Mouse (Mus musculus) midbrain, embryonic 16.5 days (tissue): Measurements from ENCODE around the gene Slc52a3. TPM values are rescaled to one million over a fixed set of nuclear protein-coding genes. Genes with fewer than 3 reads are reported as not detected.

Experiments
- ATAC-seq: fragments of 200-750 bp; cut with Nextera tagmentation; 2 replicates; pipeline ENCODE4 v1.8.0; 2017; ENCODE audit warnings: moderate TSS enrichment
- H3K27ac ChIP-seq: fragments of 300-500 bp; sonication (generic); 2 replicates; pipeline ENCODE4 v1.5.1; 2014; ENCODE audit warnings: mild to moderate bottlenecking, low read length, mixed read lengths
- H3K27me3 ChIP-seq: fragments of 300-500 bp; sonication (generic); 2 replicates; pipeline ENCODE4 v1.6.1; 2014; ENCODE audit warnings: low read depth, low read length, mixed read lengths; ENCODE audit not compliant: control insufficient read depth, insufficient read depth
- H3K36me3 ChIP-seq: fragments of 300-500 bp; sonication (generic); 2 replicates; pipeline ENCODE4 v1.6.1; 2014; ENCODE audit warnings: mild to moderate bottlenecking, low read length, moderate library complexity, mixed read lengths; ENCODE audit not compliant: control insufficient read depth, insufficient read depth
- H3K4me1 ChIP-seq: fragments of 300-500 bp; sonication (generic); 2 replicates; pipeline ENCODE4 v1.6.1; 2014; ENCODE audit warnings: mild to moderate bottlenecking, low read length, mixed read lengths; ENCODE audit not compliant: control insufficient read depth, insufficient read depth
- H3K4me2 ChIP-seq: fragments of 300-500 bp; sonication (generic); 2 replicates; pipeline ENCODE4 v1.6.1; 2014; ENCODE audit warnings: mild to moderate bottlenecking, low read length, mixed read lengths
- H3K4me3 ChIP-seq: fragments of 300-500 bp; sonication (generic); 2 replicates; pipeline ENCODE4 v1.5.1; 2014; ENCODE audit warnings: low read depth, mild to moderate bottlenecking, low read length, moderate library complexity, mixed read lengths
- H3K9ac ChIP-seq: fragments of 300-500 bp; sonication (generic); 2 replicates; pipeline ENCODE4 v1.6.1; 2014; ENCODE audit warnings: low read depth, low read length, mixed read lengths
- H3K9me3 ChIP-seq: fragments of 300-500 bp; sonication (generic); replicated peaks from 2 replicates; pipeline ENCODE4 v1.6.1; 2014; ENCODE audit warnings: mild to moderate bottlenecking, low read length, mixed read lengths; ENCODE audit not compliant: control insufficient read depth, poor library complexity, severe bottlenecking
- WGBS: fragments of 180-500 bp; shearing (Covaris S2); extraction: QIAGEN DNeasy Blood & Tissue Kit; methylation state at CpG from one replicate; pipeline ENCODE4 v1.1.7; 2014; 5-methylcytosine and 5-hydroxymethylcytosine counted together
- polyA plus RNA-seq: library from polyadenylated mRNA; unstranded; fragments of >200 nt; fragmentation: Nextera tagmentation; extraction: Ambion mirVana; gene quantifications from 2 replicates; pipeline ENCODE4 v1.2.1, GENCODE M21; 2015

Slc52a3 gene
- polyA plus RNA-seq, 1 experiment from 2014 or later: 1.4 TPM

DNA sequence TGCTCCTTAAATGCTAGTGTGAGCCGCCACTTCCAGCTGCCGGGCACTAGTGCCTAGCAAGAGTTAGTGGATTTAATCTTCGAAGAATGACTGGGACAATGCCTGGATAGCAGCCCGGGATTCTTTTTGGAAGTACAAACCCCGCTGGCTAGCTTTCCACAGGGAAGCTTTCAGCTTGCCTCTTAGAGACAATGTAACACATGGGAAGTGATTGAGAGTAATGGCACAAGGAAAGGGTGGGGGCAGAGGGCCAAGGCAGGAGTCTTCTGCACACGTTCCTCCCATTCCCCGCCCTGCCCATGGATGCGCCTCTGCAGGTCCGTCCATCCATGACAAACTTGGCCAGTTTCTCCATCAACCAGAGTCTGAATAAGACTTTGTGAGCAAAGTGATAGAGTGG lies 20.4 kb downstream of the Slc52a3 start:
- Histone ChIP-seq H3K9ac (no peak overlapping the region), H3K27ac (no peak overlapping the region), H3K4me3 (no peak overlapping the region), H3K4me1 (no peaks in the 10 kb centered on the region), H3K4me2 (no peak overlapping the region), H3K27me3 (no peaks in the 10 kb centered on the region), H3K36me3 (no peaks in the 10 kb centered on the region), H3K9me3 (no peaks in the 10 kb centered on the region)
- WGBS: 44% methylated on average over 9 of the region's 9 CpGs
- no peak for ATAC-seq

DNA sequence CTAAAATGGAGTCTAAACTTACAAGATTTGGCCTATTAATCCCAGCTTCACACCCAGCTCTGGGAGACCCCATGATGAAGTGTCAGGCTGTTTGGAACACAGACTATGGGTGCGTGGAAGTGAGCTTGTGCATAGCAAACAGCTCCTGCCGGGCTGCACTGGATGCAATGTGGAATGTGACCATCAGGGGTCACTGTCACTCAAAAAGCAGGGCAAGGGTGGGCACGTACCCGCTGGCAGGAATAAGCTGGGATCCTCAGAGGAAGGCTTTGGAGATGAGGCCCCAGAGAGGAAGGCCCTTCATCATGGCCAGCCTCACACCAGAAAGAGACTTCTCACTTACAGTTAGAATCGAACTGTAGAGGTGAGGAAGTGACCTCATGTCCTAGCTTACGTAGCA lies 23.9 kb downstream of the Slc52a3 start:
- Histone ChIP-seq H3K27ac (no peak overlapping the region), H3K9ac (no peak overlapping the region), H3K36me3 (no peaks in the 10 kb centered on the region), H3K27me3 (no peaks in the 10 kb centered on the region), H3K4me1 (peaks cover 4% of the 10 kb centered on the region; the same call in 1 of the 2 replicates), H3K4me3 (no peak overlapping the region), H3K4me2 (no peak overlapping the region), H3K9me3 (no peaks in the 10 kb centered on the region; the same call in 1 of the 2 replicates)
- ATAC-seq: peak; percentile 61
- WGBS: 22% methylated on average over 6 of the region's 6 CpGs

DNA sequence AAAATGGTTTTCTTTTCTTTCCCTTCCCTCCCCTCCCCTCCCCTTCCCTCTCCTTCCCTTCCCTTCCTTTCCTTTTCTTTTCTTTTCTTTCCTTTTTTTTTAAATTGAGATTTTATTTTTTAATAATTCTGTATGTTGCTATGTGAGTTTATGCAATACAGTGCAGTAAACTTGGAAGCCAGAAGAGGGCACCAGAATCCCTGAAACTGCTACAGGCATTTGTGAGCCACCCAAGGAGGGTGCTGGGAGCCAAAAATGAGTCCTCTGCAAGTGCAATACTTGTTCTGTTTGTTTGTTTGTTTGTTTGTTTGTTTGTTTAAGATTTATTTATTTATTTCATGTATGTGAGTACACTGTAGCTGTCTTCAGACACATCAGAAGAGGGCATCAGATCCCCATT lies 25.7 kb downstream of the Slc52a3 start:
- H3K4me1 ChIP-seq: peaks cover 4% of the 10 kb centered on the region; the same call in 1 of the 2 replicates
- H3K4me3 ChIP-seq: no peak overlapping the region
- no peak for ATAC-seq
- H3K27ac ChIP-seq: no peak overlapping the region
- H3K36me3 ChIP-seq: no peaks in the 10 kb centered on the region
- no peak overlapping the region for H3K9ac ChIP-seq
- H3K4me2 ChIP-seq: no peak overlapping the region
- no peaks in the 10 kb centered on the region; the same call in 1 of the 2 replicates for H3K9me3 ChIP-seq
- no peaks in the 10 kb centered on the region for H3K27me3 ChIP-seq

DNA sequence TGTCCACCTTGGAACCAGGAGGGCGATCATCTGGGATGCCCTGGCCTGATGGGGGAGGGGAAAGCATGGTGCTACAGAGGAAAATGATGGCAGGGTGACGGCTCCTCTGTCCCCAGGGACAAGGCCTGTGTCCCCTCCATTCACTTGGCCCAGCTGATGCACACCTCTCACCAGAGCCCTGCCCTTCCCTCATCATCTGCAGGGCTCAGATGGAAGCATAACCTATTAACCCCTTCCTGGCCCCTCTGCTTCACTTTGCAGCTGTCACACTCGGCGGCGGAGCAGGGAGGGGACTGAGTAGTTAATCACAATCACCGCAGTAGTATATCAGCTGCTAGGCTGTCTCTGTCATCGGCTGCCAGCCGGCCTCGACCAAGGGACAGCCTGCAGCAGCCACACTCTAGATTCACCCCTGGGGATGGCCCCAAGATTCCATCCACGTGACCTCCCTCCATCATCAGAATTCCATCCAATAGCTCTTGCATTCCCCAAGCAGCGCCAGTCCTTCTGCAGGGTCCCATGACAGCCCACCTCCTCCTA lies 28.6 kb downstream of the Slc52a3 start:
- H3K4me2 ChIP-seq: no peak overlapping the region
- 0 out of 2 replicates have a peak overlapping the region, but pooled peaks have one; percentile 36 for H3K9ac ChIP-seq
- H3K4me3 ChIP-seq: no peak overlapping the region
- no peaks in the 10 kb centered on the region for H3K36me3 ChIP-seq
- H3K27me3 ChIP-seq: no peaks in the 10 kb centered on the region; the same call in 1 of the 2 replicates
- no peaks in the 10 kb centered on the region; the same call in 1 of the 2 replicates for H3K9me3 ChIP-seq
- peaks cover 4% of the 10 kb centered on the region; the same call in 1 of the 2 replicates for H3K4me1 ChIP-seq
- no peak overlapping the region for H3K27ac ChIP-seq
- ATAC-seq: no peak
- WGBS: 32% methylated on average over 11 of the region's 11 CpGs

DNA sequence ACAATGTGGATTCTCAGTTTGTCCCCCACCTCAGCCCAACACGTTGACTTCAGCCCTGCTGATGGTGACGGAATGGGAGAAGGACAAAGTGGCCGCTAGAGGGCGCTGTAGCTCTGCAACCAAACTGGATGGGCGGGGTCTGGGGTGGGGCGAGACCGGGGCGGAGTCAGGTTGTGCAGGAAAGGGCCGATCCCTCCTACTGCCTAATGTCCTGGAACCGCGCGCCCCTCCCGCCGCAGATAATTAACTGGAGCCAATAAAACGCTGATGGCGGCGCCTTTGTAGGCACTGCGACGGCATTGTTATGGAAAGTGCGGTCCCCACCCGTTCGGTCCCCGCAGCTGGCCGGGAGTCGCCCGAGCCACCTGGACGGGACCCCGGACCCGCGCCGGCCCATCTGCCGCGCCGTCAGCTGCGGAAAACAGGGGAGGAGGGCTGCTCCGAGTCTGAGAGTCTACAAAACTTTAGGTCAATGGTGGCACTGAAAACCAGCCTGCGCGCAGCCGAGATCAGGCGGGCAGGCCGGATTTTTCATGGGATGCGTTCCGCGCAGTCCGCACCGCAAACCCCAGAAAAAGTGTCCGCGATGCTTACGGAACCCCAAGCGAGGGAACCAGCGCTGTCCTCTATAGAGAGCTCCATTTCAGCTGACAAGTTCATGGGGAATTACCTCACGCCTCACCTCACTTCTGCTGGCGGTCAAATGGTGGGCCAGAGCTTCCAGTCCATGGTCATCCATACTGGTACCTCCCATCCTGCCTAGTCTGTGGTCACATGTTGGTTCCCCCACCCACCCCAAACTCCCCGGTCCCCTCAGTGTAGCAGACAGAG lies 33.2 kb downstream of the Slc52a3 start:
- Histone ChIP-seq H3K27me3 (peaks cover 3% of the 10 kb centered on the region; the same call in 1 of the 2 replicates), H3K4me2 (peak overlapping the region; percentile 92), H3K4me1 (peaks cover 4% of the 10 kb centered on the region; the same call in 1 of the 2 replicates), H3K9ac (peak overlapping the region; percentile 72), H3K4me3 (peak overlapping the region; percentile 64), H3K36me3 (no peaks in the 10 kb centered on the region), H3K9me3 (no peaks in the 10 kb centered on the region), H3K27ac (no peak overlapping the region)
- under 1% methylated on average over 54 of the region's 54 CpGs for WGBS
- peak; percentile 91 for ATAC-seq

DNA sequence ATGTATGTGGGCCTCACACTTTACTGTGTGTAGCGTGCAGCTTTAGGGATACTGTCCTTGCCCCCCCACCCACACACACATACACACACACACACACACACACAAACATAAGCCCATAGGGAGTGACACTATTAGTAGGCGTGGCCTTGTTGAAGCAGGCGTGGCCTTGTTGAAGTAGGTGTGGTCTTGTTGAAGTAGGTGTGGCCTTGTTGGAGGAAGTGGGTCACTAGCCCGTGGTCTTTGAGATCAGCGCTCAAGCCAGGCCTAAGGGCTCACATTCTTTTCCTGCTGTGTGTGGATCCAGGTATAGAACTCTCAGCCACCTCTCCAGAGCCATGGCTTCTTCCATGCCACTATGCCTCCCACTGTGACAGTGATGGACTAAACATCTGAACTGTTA lies 34.7 kb downstream of the Slc52a3 start:
- ATAC-seq: no peak
- Histone ChIP-seq H3K9ac (no peak overlapping the region), H3K9me3 (peaks cover 6% of the 10 kb centered on the region; the same call in 1 of the 2 replicates), H3K36me3 (no peaks in the 10 kb centered on the region), H3K27ac (no peak overlapping the region), H3K4me3 (no peak overlapping the region), H3K4me1 (no peaks in the 10 kb centered on the region; the same call in 1 of the 2 replicates), H3K27me3 (peaks cover 3% of the 10 kb centered on the region; the same call in 1 of the 2 replicates), H3K4me2 (no peak overlapping the region)
- 76% methylated on average over 5 of the region's 5 CpGs for WGBS

DNA sequence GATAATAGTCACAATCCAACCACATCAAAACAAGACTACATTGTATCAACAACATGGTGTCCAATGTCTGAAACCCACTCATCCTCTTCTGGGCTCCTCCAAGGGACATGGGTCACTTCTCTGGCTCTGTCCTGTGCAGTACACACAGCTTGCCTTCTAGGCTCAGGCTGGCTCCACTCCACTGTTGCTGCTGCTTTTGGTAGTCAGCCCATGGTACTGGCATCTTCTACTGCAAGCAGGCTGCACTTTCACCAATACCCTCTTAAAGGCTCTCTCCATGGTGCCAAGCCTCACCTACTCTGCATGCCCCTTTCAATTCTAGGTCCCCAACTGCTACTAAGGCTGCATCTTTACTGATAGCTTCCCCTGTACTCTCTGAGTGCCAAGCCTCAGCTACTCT lies 43.8 kb downstream of the Slc52a3 start:
- no peak for ATAC-seq
- Histone ChIP-seq H3K4me2 (no peak overlapping the region), H3K27ac (no peak overlapping the region), H3K27me3 (no peaks in the 10 kb centered on the region), H3K4me1 (no peaks in the 10 kb centered on the region), H3K4me3 (no peak overlapping the region), H3K36me3 (no peaks in the 10 kb centered on the region), H3K9me3 (peaks cover 6% of the 10 kb centered on the region; the same call in 1 of the 2 replicates), H3K9ac (no peak overlapping the region)

DNA sequence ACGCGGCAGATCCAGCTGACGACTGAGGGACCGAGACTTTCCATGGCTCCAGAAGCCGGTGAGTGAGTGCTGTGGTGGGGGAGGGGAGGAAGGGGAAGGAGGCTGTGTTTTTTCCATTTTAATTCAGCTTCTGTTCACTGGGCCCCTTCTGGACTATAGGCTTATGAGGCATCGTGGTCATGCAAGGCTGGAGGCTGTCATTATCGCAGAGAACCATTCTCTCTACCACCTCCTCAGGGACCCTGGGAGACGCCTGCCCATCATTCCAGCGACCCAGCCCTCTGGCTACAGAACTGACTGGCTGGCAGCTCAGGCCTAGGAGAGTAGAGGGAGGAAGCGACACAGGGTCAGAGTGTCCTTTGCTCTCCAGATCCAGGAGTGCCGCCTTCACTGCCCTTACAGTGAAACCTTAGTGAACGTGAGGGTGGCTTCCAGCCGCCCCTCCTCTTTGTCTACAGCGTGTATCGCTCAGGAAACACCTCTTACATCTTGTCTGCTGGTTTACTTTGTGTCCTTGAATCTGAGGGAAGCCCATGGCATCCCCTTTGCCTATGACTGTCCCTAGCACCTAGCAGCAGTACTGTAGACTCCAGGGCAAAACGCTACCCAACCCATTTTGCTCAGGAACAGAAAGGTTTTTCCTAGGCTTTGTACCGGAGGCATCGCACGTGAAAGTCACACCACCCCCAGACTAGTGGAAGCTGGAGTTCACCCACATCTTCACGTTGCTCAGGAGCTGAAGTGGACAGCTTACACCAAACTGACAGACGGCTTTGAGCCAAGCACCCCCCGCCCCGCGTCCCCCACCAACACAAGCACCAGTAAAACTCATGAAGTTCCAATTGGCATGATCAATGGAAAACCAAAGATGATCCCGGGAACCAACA lies 51.0 kb downstream of the Slc52a3 start:
- Histone ChIP-seq H3K4me3 (no peak overlapping the region; the same call in 1 of the 2 replicates), H3K9ac (0 out of 2 replicates have a peak overlapping the region, but pooled peaks have one; percentile 7), H3K9me3 (no peaks in the 10 kb centered on the region), H3K36me3 (no peaks in the 10 kb centered on the region), H3K4me1 (peaks cover 34% of the 10 kb centered on the region), H3K27ac (peak overlapping the region; percentile 64), H3K27me3 (no peaks in the 10 kb centered on the region), H3K4me2 (peak overlapping the region; percentile 96; the same call in 1 of the 2 replicates)
- peak; percentile 14; the same call in 1 of the 2 replicates for ATAC-seq
- 4% methylated on average over 25 of the region's 25 CpGs for WGBS
